Mouse (Mus musculus) lung, embryonic 16.5 days (tissue): Measurements from ENCODE around the gene H2afy2. TPM values are rescaled to one million over a fixed set of nuclear protein-coding genes. Genes with fewer than 3 reads are reported as not detected.

Experiments
- ATAC-seq: fragments of 200-750 bp; cut with Nextera tagmentation; 2 replicates; pipeline ENCODE4 v1.8.0; 2017; ENCODE audit warnings: low read depth, mild to moderate bottlenecking, moderate library complexity
- H3K27ac ChIP-seq: fragments of 300-500 bp; sonication (generic); 2 replicates; pipeline ENCODE4 v1.5.1; 2014; ENCODE audit warnings: mild to moderate bottlenecking, control low read depth, low read length
- H3K27me3 ChIP-seq: fragments of 300-500 bp; sonication (generic); 2 replicates; pipeline ENCODE4 v1.6.1; 2014; ENCODE audit warnings: low read depth, low read length, mixed read lengths; ENCODE audit not compliant: control insufficient read depth, insufficient read depth
- H3K36me3 ChIP-seq: fragments of 300-500 bp; sonication (generic); 2 replicates; pipeline ENCODE4 v1.6.1; 2014; ENCODE audit warnings: low read length; ENCODE audit not compliant: control insufficient read depth, insufficient read depth
- H3K4me1 ChIP-seq: fragments of 300-500 bp; sonication (generic); replicated peaks from 2 replicates; pipeline ENCODE4 v1.6.1; 2014; ENCODE audit warnings: low read length, mixed read lengths; ENCODE audit not compliant: control insufficient read depth, insufficient read depth
- H3K4me2 ChIP-seq: fragments of 300-500 bp; sonication (generic); 2 replicates; pipeline ENCODE4 v1.6.1; 2014; ENCODE audit warnings: low read depth, low read length, control low read depth
- H3K4me3 ChIP-seq: fragments of 300-500 bp; sonication (generic); 2 replicates; pipeline ENCODE4 v1.5.1; 2014; ENCODE audit warnings: mild to moderate bottlenecking, low read length, control low read depth
- H3K9ac ChIP-seq: fragments of 300-500 bp; sonication (generic); 2 replicates; pipeline ENCODE4 v1.6.1; 2014; ENCODE audit warnings: low read length, control low read depth
- H3K9me3 ChIP-seq: fragments of 300-500 bp; sonication (generic); 2 replicates; pipeline ENCODE4 v1.6.1; 2016; ENCODE audit warnings: low read length; ENCODE audit not compliant: control insufficient read depth
- WGBS: fragments of 180-500 bp; shearing (Covaris S2); extraction: QIAGEN DNeasy Blood & Tissue Kit; methylation state at CpG from one replicate; pipeline ENCODE4 v1.1.7; 2014; 5-methylcytosine and 5-hydroxymethylcytosine counted together
- polyA plus RNA-seq: library from polyadenylated mRNA; unstranded; fragments of >200 nt; fragmentation: Nextera tagmentation; extraction: Ambion mirVana; gene quantifications from 2 replicates; pipeline ENCODE4 v1.2.1, GENCODE M21; 2015

Gene H2afy2
- polyA plus RNA-seq, 1 experiment from 2014 or later, result 107 TPM

- Histone ChIP-seq H3K4me2 (no peak overlapping the region), H3K4me3 (no peak overlapping the region), H3K9me3 (no peaks in the 10 kb centered on the region), H3K27me3 (no peaks in the 10 kb centered on the region), H3K4me1 (peaks cover 4% of the 10 kb centered on the region; the same call in 1 of the 2 replicates), H3K27ac (no peak overlapping the region), H3K9ac (no peak overlapping the region), H3K36me3 (no peaks in the 10 kb centered on the region)
- whole genome bisulfite sequencing, result 53% methylated on average over 8 of the region's 8 CpGs
- ATAC-seq, result no peak
These were observed 9.1 kb upstream of the H2afy2 start for GRCm38 (mm10) chr10:61793015-61793414.

- Histone ChIP-seq H3K27me3 (no peaks in the 10 kb centered on the region), H3K9ac (no peak overlapping the region), H3K4me2 (no peak overlapping the region), H3K27ac (no peak overlapping the region), H3K4me1 (peaks cover 4% of the 10 kb centered on the region; the same call in 1 of the 2 replicates), H3K4me3 (no peak overlapping the region), H3K36me3 (no peaks in the 10 kb centered on the region), H3K9me3 (no peaks in the 10 kb centered on the region)
- 97% methylated on average over 5 of the region's 5 CpGs for WGBS
- ATAC-seq, result no peak
These were observed 4.6 kb upstream of the H2afy2 start for GRCm38 (mm10) chr10:61788499-61788898.

GRCm38 (mm10) chr10:61787541-61788313 is 3.8 kb upstream of the H2afy2 start:
- no peak overlapping the region for H3K4me2 ChIP-seq
- 74% methylated on average over 10 of the region's 10 CpGs for WGBS
- H3K9me3 ChIP-seq, result no peaks in the 10 kb centered on the region
- H3K27me3 ChIP-seq, result no peaks in the 10 kb centered on the region
- no peak for ATAC-seq
- peaks cover 4% of the 10 kb centered on the region; the same call in 1 of the 2 replicates for H3K4me1 ChIP-seq
- no peaks in the 10 kb centered on the region for H3K36me3 ChIP-seq
- no peak overlapping the region for H3K9ac ChIP-seq
- H3K4me3 ChIP-seq, result no peak overlapping the region
- no peak overlapping the region for H3K27ac ChIP-seq

GRCm38 (mm10) chr10:61784414-61784813 is 467 bp upstream of the H2afy2 start:
- WGBS, result 28% methylated on average over 10 of the region's 10 CpGs
- Histone ChIP-seq H3K4me1 (peaks cover 16% of the 10 kb centered on the region), H3K9ac (peak overlapping the region; percentile 94), H3K27ac (no peak overlapping the region), H3K36me3 (no peaks in the 10 kb centered on the region), H3K9me3 (no peaks in the 10 kb centered on the region), H3K27me3 (no peaks in the 10 kb centered on the region), H3K4me2 (peak overlapping the region; percentile 81), H3K4me3 (peak overlapping the region; percentile 74)
- no peak for ATAC-seq

- peak overlapping the region; percentile 81 for H3K4me2 ChIP-seq
- WGBS, result under 1% methylated on average over 74 of the region's 74 CpGs
These were observed 942 bp downstream of the H2afy2 start for GRCm38 (mm10) chr10:61782799-61783611.

GRCm38 (mm10) chr10:61781461-61782128 is 2.4 kb downstream of the H2afy2 start:
- peak overlapping the region; percentile 74; the same call in 1 of the 2 replicates for H3K4me3 ChIP-seq
- 21% methylated on average over 8 of the region's 9 CpGs for WGBS
- H3K9ac ChIP-seq, result peak overlapping the region; percentile 94; the same call in 1 of the 2 replicates
- H3K27me3 ChIP-seq, result no peaks in the 10 kb centered on the region
- no peaks in the 10 kb centered on the region for H3K36me3 ChIP-seq
- H3K4me2 ChIP-seq, result peak overlapping the region; percentile 81
- no peak for ATAC-seq
- no peak overlapping the region for H3K27ac ChIP-seq
- peaks cover 16% of the 10 kb centered on the region for H3K4me1 ChIP-seq
- no peaks in the 10 kb centered on the region for H3K9me3 ChIP-seq

More at GRCm38 (mm10) chr10:61782799-61783611, 942 bp downstream of the H2afy2 start:
- peak; percentile 56 for ATAC-seq
- peak overlapping the region; percentile 94 for H3K9ac ChIP-seq
- H3K27me3 ChIP-seq, result no peaks in the 10 kb centered on the region
- H3K36me3 ChIP-seq, result no peaks in the 10 kb centered on the region
- H3K4me1 ChIP-seq, result peaks cover 16% of the 10 kb centered on the region
- no peaks in the 10 kb centered on the region for H3K9me3 ChIP-seq
- peak overlapping the region; percentile 74 for H3K27ac ChIP-seq
- H3K4me3 ChIP-seq, result peak overlapping the region; percentile 74

GRCm38 (mm10) chr10:61766806-61767205 is 17.1 kb downstream of the H2afy2 start:
- peaks cover 7% of the 10 kb centered on the region; the same call in 1 of the 2 replicates for H3K4me1 ChIP-seq
- 0 out of 2 replicates have a peak, but pooled peaks have one; percentile 19 for ATAC-seq
- H3K4me3 ChIP-seq, result no peak overlapping the region
- no peak overlapping the region for H3K9ac ChIP-seq
- no peak overlapping the region; the same call in 1 of the 2 replicates for H3K27ac ChIP-seq
- no peaks in the 10 kb centered on the region for H3K27me3 ChIP-seq
- 0 out of 2 replicates have a peak overlapping the region, but pooled peaks have one; percentile 9 for H3K4me2 ChIP-seq
- H3K9me3 ChIP-seq, result no peaks in the 10 kb centered on the region
- 24% methylated on average over 6 of the region's 6 CpGs for WGBS
- no peaks in the 10 kb centered on the region for H3K36me3 ChIP-seq

GRCm38 (mm10) chr10:61765558-61765957 is 18.4 kb downstream of the H2afy2 start:
- ATAC-seq, result no peak
- 58% methylated on average over 5 of the region's 5 CpGs for WGBS

More at GRCm38 (mm10) chr10:61765558-61765957, 18.4 kb downstream of the H2afy2 start:
- Histone ChIP-seq H3K36me3 (no peaks in the 10 kb centered on the region), H3K4me3 (no peak overlapping the region), H3K27me3 (no peaks in the 10 kb centered on the region), H3K9ac (no peak overlapping the region), H3K27ac (no peak overlapping the region), H3K4me2 (no peak overlapping the region), H3K9me3 (no peaks in the 10 kb centered on the region), H3K4me1 (peaks cover 7% of the 10 kb centered on the region; the same call in 1 of the 2 replicates)
